Mouse (Mus musculus): ENCODE measurements around the gene D13Ertd608e. TPM values are rescaled to one million over a fixed set of nuclear protein-coding genes. Genes with fewer than 3 reads are reported as not detected.

The D13Ertd608e gene
- not detected for polyA plus RNA-seq (2017; shearing (Covaris generic))

GRCm38 (mm10) chr13:119835320-119836056, at the start of gene D13Ertd608e:
Gene D13Ertd608e (plus strand): TSS chr13:119836006.

GRCm38 (mm10) chr13:119790761-119791579, 44.8 kb upstream of the D13Ertd608e start, which contains the start of gene Zfp131:
Gene Zfp131 (minus strand): TSS chr13:119790889.

GRCm38 (mm10) chr13:119830116-119830515, 5.7 kb upstream of the D13Ertd608e start, which contains the start of gene AF067063:
Gene AF067063 (minus strand): TSS chr13:119830216.

GRCm38 (mm10) chr13:119894685-119895084, 58.9 kb downstream of the D13Ertd608e start, which contains the start of gene Tcstv1:
Gene Tcstv1 (minus strand): TSS chr13:119894785.

Other genes with a start within 250 kb of the D13Ertd608e start
- not detected for gene Ccl28, start 212.2 kb upstream of the D13Ertd608e start, polyA plus RNA-seq (2017; shearing (Covaris generic))
- gene Hmgcs1, start 145.6 kb upstream of the D13Ertd608e start, polyA plus RNA-seq (2017; shearing (Covaris generic)): 62.7 TPM
- 0.46 TPM for gene Nim1k, start 80.1 kb upstream of the D13Ertd608e start, polyA plus RNA-seq (2017; shearing (Covaris generic))
- 25.1 TPM for gene Zfp131, start 45.1 kb upstream of the D13Ertd608e start, polyA plus RNA-seq (2017; shearing (Covaris generic))
- not detected for gene AF067063, start 5.8 kb upstream of the D13Ertd608e start, polyA plus RNA-seq (2017; shearing (Covaris generic))
- gene Tcstv1, start 58.8 kb downstream of the D13Ertd608e start, polyA plus RNA-seq (2017; shearing (Covaris generic)): not detected
- not detected for gene Gm21761, start 93.3 kb downstream of the D13Ertd608e start, polyA plus RNA-seq (2017; shearing (Covaris generic))
- gene B020031M17Rik, start 114.8 kb downstream of the D13Ertd608e start, polyA plus RNA-seq (2017; shearing (Covaris generic)): not detected
- not detected for gene Gm36079, start 191.0 kb downstream of the D13Ertd608e start, polyA plus RNA-seq (2017; shearing (Covaris generic))
- gene Gm21188, start 216.2 kb downstream of the D13Ertd608e start, polyA plus RNA-seq (2017; shearing (Covaris generic)): 0.11 TPM

All from activated CD4-positive, CD25-positive, alpha-beta regulatory T cell, adult 9 weeks (primary cell).